Mouse (Mus musculus): ENCODE data around the gene Ciz1. TPM values are rescaled to one million over a fixed set of nuclear protein-coding genes. Genes with fewer than 3 reads are reported as not detected.

Gene Ciz1
- 46.1 and 50.7 TPM in 2 replicates for polyA plus RNA-seq (2015; fragmentation: Nextera tagmentation; extraction: Ambion mirVana)

- peak within 1 kb of the TSS; percentile 96 for H3K4me2 ChIP-seq (ENCODE audit: low read depth, low read length)
- H3K9ac ChIP-seq (ENCODE audit: low read length): peak within 1 kb of the TSS; percentile 75
- WGBS: under 1% methylated on average over 41 of the region's 52 CpGs
- H3K4me1 ChIP-seq (replicated peaks; ENCODE audit: control insufficient read depth, insufficient read depth, low read length): peaks cover 11% of the 10 kb centered on the region
- peak within 1 kb of the TSS; percentile 66 for H3K4me3 ChIP-seq (ENCODE audit: low read length)
- H3K9me3 ChIP-seq (ENCODE audit: control insufficient read depth, low read length): no peaks in the 10 kb centered on the region
- no peak within 1 kb of the TSS for H3K27ac ChIP-seq (ENCODE audit: low read length)
- peak; percentile 37 for ATAC-seq (ENCODE audit: low read depth)
- no peaks in the 10 kb centered on the region for H3K36me3 ChIP-seq (ENCODE audit: control insufficient read depth, insufficient read depth, low read length)
- H3K27me3 ChIP-seq (ENCODE audit: control insufficient read depth, insufficient read depth, low read depth, low read length): no peaks in the 10 kb centered on the region
Measured at GRCm38 (mm10) chr2:32352151-32353006, at the start of gene Ciz1. Ciz1 (plus strand) TSS chr2:32352327.

GRCm38 (mm10) chr2:32302952-32303351 lies 49.2 kb upstream of the Ciz1 start:
- peaks cover 62% of the 10 kb centered on the region for H3K36me3 ChIP-seq (ENCODE audit: control insufficient read depth, insufficient read depth, low read length)
- no peak overlapping the region for H3K4me3 ChIP-seq (ENCODE audit: low read length)
- ATAC-seq (ENCODE audit: low read depth): no peak
- H3K4me2 ChIP-seq (ENCODE audit: low read depth, low read length): no peak overlapping the region
- H3K4me1 ChIP-seq (replicated peaks; ENCODE audit: control insufficient read depth, insufficient read depth, low read length): no peaks in the 10 kb centered on the region
- H3K27ac ChIP-seq (ENCODE audit: low read length): no peak overlapping the region
- H3K9me3 ChIP-seq (ENCODE audit: control insufficient read depth, low read length): no peaks in the 10 kb centered on the region
- H3K9ac ChIP-seq (ENCODE audit: low read length): no peak overlapping the region
- 86% methylated on average over 10 of the region's 10 CpGs for WGBS
- H3K27me3 ChIP-seq (ENCODE audit: control insufficient read depth, insufficient read depth, low read depth, low read length): no peaks in the 10 kb centered on the region

GRCm38 (mm10) chr2:32304145-32304832 lies 47.8 kb upstream of the Ciz1 start:
- no peaks in the 10 kb centered on the region for H3K27me3 ChIP-seq (ENCODE audit: control insufficient read depth, insufficient read depth, low read depth, low read length)
- peaks cover 56% of the 10 kb centered on the region for H3K36me3 ChIP-seq (ENCODE audit: control insufficient read depth, insufficient read depth, low read length)
- no peak overlapping the region for H3K4me3 ChIP-seq (ENCODE audit: low read length)
- no peak overlapping the region for H3K4me2 ChIP-seq (ENCODE audit: low read depth, low read length)
- WGBS: 51% methylated on average over 8 of the region's 8 CpGs
- H3K9me3 ChIP-seq (ENCODE audit: control insufficient read depth, low read length): no peaks in the 10 kb centered on the region
- ATAC-seq (ENCODE audit: low read depth): peak; percentile 50
- H3K9ac ChIP-seq (ENCODE audit: low read length): no peak overlapping the region
- no peak overlapping the region for H3K27ac ChIP-seq (ENCODE audit: low read length)
- no peaks in the 10 kb centered on the region for H3K4me1 ChIP-seq (replicated peaks; ENCODE audit: control insufficient read depth, insufficient read depth, low read length)

- Histone ChIP-seq H3K36me3 (ENCODE audit: control insufficient read depth, insufficient read depth, low read length) (peaks cover 46% of the 10 kb centered on the region), H3K9me3 (ENCODE audit: control insufficient read depth, low read length) (no peaks in the 10 kb centered on the region)
Measured at GRCm38 (mm10) chr2:32305668-32306067, 46.5 kb upstream of the Ciz1 start.

DNA sequence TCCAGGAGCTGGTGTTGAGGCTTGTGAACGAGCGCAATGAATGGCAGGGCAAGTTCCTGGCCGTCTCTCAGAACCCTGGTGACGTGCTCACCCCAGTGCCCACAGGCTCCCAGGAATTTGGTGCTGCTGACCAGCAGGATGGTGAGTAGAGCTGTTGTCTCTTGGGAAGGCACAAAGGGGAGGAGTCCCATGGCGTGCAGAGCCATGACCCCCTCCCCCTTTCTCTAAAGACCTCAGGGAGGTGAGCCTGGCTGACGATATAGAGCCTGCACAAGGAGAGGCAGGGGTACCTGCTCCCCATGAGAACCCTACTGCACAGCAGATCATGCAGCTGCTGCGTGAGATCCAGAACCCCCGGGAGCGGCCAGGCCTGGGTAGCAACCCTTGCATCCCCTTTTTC lies 46.0 kb upstream of the Ciz1 start:
- Histone ChIP-seq H3K27ac (ENCODE audit: low read length) (no peak overlapping the region), H3K36me3 (ENCODE audit: control insufficient read depth, insufficient read depth, low read length) (peaks cover 46% of the 10 kb centered on the region)
- WGBS: 79% methylated on average over 9 of the region's 9 CpGs

More at GRCm38 (mm10) chr2:32305668-32306067, 46.5 kb upstream of the Ciz1 start:
- H3K27me3 ChIP-seq (ENCODE audit: control insufficient read depth, insufficient read depth, low read depth, low read length): no peaks in the 10 kb centered on the region
- no peak overlapping the region for H3K4me2 ChIP-seq (ENCODE audit: low read depth, low read length)
- no peak overlapping the region for H3K9ac ChIP-seq (ENCODE audit: low read length)
- ATAC-seq (ENCODE audit: low read depth): no peak
- no peak overlapping the region for H3K4me3 ChIP-seq (ENCODE audit: low read length)
- 87% methylated on average over 5 of the region's 5 CpGs for WGBS
- peaks cover 2% of the 10 kb centered on the region for H3K4me1 ChIP-seq (replicated peaks; ENCODE audit: control insufficient read depth, insufficient read depth, low read length)
- H3K27ac ChIP-seq (ENCODE audit: low read length): no peak overlapping the region

DNA sequence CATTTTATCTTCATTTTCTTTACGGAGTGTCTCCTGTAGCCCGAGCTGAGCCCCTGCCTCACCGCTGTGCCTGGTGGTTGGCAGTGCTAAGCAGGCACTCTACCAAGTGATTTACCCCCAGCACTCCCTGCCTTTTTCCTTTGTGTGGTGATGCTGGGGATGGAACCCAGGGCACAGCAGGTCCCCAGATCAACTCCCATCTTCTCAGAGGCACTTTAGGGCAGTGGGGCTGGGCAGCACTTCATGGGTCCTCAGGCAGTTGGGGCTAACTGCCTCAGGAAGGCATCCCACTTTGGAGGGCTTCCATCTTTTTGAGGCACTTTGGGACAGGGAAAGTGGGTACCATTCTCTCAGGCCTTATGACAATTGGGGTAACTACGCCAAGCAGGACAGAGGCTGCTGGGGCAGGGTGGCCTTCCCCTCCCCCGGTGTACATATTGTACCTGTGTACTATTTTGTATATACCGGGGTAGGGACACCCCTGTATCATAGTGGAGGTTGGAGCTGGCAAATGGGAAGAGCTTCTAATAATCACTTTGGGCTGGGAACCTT lies 44.8 kb upstream of the Ciz1 start:
- no peak overlapping the region for H3K4me3 ChIP-seq (ENCODE audit: low read length)
- no peak overlapping the region for H3K4me2 ChIP-seq (ENCODE audit: low read depth, low read length)
- 85% methylated on average over 6 of the region's 6 CpGs for WGBS
- H3K27me3 ChIP-seq (ENCODE audit: control insufficient read depth, insufficient read depth, low read depth, low read length): no peaks in the 10 kb centered on the region
- H3K9ac ChIP-seq (ENCODE audit: low read length): no peak overlapping the region
- no peaks in the 10 kb centered on the region for H3K9me3 ChIP-seq (ENCODE audit: control insufficient read depth, low read length)
- H3K27ac ChIP-seq (ENCODE audit: low read length): no peak overlapping the region
- H3K4me1 ChIP-seq (replicated peaks; ENCODE audit: control insufficient read depth, insufficient read depth, low read length): peaks cover 16% of the 10 kb centered on the region
- peaks cover 43% of the 10 kb centered on the region for H3K36me3 ChIP-seq (ENCODE audit: control insufficient read depth, insufficient read depth, low read length)
- no peak for ATAC-seq (ENCODE audit: low read depth)

More for the DNA sequence above, 46.0 kb upstream of the Ciz1 start:
- no peaks in the 10 kb centered on the region for H3K27me3 ChIP-seq (ENCODE audit: control insufficient read depth, insufficient read depth, low read depth, low read length)
- no peak overlapping the region for H3K9ac ChIP-seq (ENCODE audit: low read length)
- no peak overlapping the region for H3K4me2 ChIP-seq (ENCODE audit: low read depth, low read length)
- peaks cover 7% of the 10 kb centered on the region for H3K4me1 ChIP-seq (replicated peaks; ENCODE audit: control insufficient read depth, insufficient read depth, low read length)
- no peak overlapping the region for H3K4me3 ChIP-seq (ENCODE audit: low read length)
- ATAC-seq (ENCODE audit: low read depth): no peak
- H3K9me3 ChIP-seq (ENCODE audit: control insufficient read depth, low read length): no peaks in the 10 kb centered on the region

DNA sequence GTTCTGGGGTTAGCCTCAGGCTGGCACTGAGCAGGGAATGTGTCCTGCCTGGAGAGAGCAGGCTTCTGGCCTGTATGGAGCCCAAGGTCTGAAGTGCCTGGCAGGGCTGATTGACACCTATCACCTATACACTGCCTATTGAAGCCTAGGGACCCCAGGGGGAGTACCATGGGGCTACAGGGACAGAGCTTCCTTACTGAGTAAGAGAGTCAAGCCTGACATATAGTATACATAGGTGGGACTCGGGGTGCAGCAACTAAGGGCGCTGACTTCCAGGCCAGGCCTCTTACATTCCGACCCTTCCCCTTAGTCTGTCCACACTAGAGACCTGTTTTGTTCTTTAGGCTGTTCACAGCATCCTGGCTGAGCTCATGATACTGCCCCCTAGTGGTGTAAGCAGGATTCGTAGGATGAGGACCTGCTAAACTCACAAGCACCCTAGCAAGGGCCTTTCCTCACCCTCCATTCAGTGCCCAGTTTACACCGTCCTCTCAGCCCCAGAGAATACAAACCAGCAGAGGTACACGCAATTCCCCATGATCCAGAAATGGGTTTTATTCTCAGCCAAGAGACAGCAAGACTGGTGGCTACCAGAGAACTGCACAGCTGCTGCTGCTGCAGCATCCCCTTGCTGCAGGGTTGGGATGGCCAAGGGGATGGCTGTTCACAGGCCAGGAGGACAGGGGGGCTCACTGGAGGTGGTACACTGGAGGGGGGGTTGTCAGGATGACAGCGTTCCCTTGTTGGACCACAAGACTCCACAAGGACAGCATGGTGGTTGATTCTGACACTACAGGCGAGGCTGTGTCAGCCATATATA lies 44.0 kb upstream of the Ciz1 start:
- H3K4me3 ChIP-seq (ENCODE audit: low read length): no peak overlapping the region
- no peak overlapping the region for H3K27ac ChIP-seq (ENCODE audit: low read length)
- peaks cover 37% of the 10 kb centered on the region for H3K36me3 ChIP-seq (ENCODE audit: control insufficient read depth, insufficient read depth, low read length)
- ATAC-seq (ENCODE audit: low read depth): no peak
- H3K4me2 ChIP-seq (ENCODE audit: low read depth, low read length): no peak overlapping the region
- no peaks in the 10 kb centered on the region for H3K27me3 ChIP-seq (ENCODE audit: control insufficient read depth, insufficient read depth, low read depth, low read length)
- H3K9ac ChIP-seq (ENCODE audit: low read length): no peak overlapping the region
- 44% methylated on average over 8 of the region's 8 CpGs for WGBS
- no peaks in the 10 kb centered on the region for H3K9me3 ChIP-seq (ENCODE audit: control insufficient read depth, low read length)
- H3K4me1 ChIP-seq (replicated peaks; ENCODE audit: control insufficient read depth, insufficient read depth, low read length): peaks cover 19% of the 10 kb centered on the region

DNA sequence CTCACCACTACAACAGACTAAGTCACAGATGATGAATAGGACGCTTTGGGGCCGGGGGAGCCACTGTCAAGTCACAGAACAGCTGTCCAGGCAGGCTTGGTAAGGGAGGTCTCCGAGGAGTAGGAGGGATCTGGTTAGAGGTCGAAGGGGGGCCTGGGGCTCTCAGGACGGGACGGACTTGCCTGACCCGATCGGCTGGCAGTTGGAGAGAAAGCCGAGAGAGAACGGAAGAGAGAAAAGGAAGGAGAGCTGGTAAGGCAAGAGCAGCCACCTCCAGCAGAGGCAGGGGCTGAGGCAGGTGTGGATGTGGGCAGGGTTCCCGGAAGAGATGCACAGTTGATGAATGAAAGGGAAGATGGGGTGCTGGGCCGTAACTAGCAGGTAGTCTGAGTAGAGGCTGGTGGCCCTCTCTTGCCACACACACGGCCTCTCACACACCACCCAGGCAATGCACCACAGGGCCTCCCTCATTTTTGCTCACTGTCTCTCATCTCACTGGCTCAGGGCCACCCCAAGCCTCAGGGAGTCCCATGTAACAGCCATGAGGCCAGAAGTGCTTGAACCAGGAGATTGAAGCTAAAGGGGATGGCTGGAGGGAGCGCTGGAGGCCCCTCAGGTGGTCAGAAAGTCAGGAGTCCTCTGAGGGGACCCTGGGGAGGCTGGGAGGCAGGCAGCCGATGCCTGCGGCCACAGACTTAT lies 43.1 kb upstream of the Ciz1 start:
- Histone ChIP-seq H3K4me3 (ENCODE audit: low read length) (no peak overlapping the region), H3K9me3 (ENCODE audit: control insufficient read depth, low read length) (no peaks in the 10 kb centered on the region), H3K27ac (ENCODE audit: low read length) (no peak overlapping the region), H3K4me1 (replicated peaks; ENCODE audit: control insufficient read depth, insufficient read depth, low read length) (peaks cover 19% of the 10 kb centered on the region), H3K36me3 (ENCODE audit: control insufficient read depth, insufficient read depth, low read length) (peaks cover 32% of the 10 kb centered on the region), H3K9ac (ENCODE audit: low read length) (no peak overlapping the region), H3K4me2 (ENCODE audit: low read depth, low read length) (no peak overlapping the region), H3K27me3 (ENCODE audit: control insufficient read depth, insufficient read depth, low read depth, low read length) (no peaks in the 10 kb centered on the region)
- WGBS: 84% methylated on average over 16 of the region's 16 CpGs
- no peak for ATAC-seq (ENCODE audit: low read depth)

All from lung, embryonic 16.5 days (tissue).